Mouse (Mus musculus) bone marrow macrophage, adult 2 months (primary cell): ENCODE measurements around the gene Unc5cl.

Experiments used
- CTCF ChIP-seq: IDR thresholded peaks from 2 replicates; pipeline ENCODE4 v1.5.1; 2012; ENCODE audit warnings: low read depth, mild to moderate bottlenecking, low read length, moderate library complexity
- POLR2A ChIP-seq: IDR thresholded peaks from 2 replicates; pipeline ENCODE4 v1.6.1; 2012; ENCODE audit warnings: mild to moderate bottlenecking, low read depth, low read length, borderline replicate concordance

GRCm38 (mm10) chr17:48437421-48437911 lies 17.2 kb upstream of the Unc5cl start:
- TF ChIP-seq POLR2A (no peak), CTCF (no peak)
